Mouse (Mus musculus) kidney, adult 8-10 months (tissue): Measurements from ENCODE around the gene Olfr1359.
A peak's percentile ranks its signal among the peaks of the same experiment; 100 is the strongest.
"Not testable (repeated sequence)": the region's sequence is repeated elsewhere in the genome, so short reads cannot be mapped to it uniquely, and the experiment has no call there.

ENCODE experiments used
- DNase-seq, 2 experiments: peaks; one replicate each; pipeline ENCODE4 v3.0.0; 2022

The Olfr1359 gene

DNA sequence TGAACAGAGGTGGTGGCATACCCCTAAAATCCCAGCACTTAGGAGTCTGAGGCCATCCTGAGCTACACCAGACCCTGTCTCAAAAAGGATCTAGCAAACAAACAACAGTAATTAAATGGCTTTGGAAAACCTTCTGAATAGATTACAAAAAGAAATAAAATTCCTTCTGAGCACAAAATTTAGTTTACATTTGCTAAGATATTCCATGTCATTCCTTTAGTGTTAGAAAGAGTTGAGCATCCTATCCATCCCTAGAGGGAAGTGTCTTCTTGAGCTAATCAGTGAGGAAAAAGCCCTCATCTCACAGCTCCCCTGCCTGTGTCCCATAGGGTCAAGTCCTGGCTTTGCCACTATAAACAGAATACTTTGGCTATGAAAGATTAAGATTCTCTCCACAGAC, at the start of gene Olfr1359:
TSS of gene Olfr1359 (plus strand) at position 301 of the 400 bp plus-strand sequence.
- DNase-seq, result no peak

DNA sequence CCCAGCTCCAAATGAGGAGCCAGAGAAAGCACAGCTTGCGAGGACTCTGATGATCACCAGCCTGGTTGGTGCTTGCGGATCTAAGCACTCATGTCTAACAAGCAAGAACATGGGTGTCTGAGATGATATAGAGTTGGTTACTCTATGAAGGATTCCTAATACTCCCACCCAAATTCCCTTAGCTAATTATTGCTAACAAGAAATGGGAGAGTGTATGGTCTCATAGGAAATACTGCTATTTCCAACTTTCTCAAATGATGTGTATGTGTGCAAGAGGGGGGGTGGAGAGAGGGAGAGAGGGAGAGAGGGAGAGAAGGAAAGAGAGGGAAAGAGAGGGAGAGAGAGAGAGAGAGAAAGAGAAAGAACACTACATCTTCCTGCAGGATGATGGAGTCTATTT, 34.6 kb upstream of the Olfr1359 start, which contains the start of gene Olfr1361:
TSS of gene Olfr1361 (minus strand) at position 101 of the 400 bp plus-strand sequence.
- no peak for DNase-seq

DNA sequence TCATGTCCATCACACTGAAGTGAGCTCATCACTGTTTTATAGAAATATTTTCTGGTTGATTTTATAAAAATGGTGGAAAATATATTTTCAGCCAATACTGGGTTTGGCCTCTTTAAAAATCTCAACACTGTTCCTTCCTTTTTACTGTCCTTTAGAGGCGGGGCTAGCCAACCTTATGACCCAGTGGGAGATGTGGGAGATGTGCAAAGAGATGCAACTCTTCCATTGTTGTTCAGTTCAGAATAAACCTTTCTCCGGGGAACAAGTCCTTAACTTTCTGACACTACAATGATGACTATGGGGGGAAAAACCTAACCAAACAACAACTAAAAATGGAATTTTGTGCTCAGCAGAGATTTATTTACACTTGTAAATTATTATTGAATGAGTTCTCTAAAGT, 20.6 kb upstream of the Olfr1359 start, which contains the start of gene Olfr1360:
TSS of gene Olfr1360 (minus strand) at position 101 of the 400 bp plus-strand sequence.
- no peak for DNase-seq

DNA sequence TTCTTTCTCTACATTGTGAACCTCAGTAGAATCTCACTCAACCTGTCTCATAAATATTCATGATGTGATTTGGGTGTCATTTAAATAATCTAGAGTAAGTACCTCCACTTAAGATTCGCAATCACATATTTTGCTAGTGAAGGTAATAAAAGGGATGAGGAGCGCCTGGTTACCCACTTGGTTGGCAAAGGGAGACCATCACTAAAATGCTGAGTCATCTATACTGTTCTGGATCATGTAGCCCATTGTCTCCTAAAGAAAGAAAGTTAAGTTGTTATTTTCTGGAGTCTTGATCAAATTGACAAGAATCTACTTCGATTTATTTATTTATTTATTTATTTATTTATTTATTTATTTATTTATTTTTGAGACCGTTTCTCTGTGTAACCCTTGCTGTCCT, 8.8 kb downstream of the Olfr1359 start:
- no peak for DNase-seq

DNA sequence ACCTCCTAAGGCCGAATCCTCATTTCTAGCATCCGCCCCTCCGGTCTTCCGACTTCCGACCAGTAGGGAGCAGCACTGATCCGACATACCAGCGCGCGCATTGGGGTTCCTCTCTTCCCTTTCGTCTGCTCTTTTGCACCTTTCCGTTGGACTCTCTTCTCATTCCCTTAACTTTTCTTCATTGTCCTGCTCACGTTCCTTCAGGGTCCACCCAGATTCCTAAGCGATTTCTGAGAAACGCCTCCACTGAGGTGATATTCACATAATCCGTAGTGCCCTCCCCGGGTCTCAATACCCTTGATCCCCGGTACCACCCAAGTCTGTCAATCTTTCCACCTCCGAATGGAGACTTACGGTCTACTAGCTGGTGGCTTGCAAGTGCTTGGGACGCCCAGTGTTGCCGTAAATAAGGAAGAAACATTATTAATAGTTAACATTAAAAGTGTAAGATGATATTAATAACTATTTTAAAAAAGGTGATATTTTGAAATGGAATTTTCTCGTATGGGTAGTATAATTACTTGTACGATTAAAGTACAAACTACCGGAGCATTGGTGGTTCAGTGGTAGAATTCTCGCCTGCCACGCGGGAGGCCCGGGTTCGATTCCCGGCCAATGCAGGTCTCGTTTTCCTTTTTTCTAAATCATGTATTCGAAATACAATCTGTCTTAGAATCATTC, 12.3 kb downstream of the Olfr1359 start:
- peak; percentile 73 to 87 for DNase-seq

DNA sequence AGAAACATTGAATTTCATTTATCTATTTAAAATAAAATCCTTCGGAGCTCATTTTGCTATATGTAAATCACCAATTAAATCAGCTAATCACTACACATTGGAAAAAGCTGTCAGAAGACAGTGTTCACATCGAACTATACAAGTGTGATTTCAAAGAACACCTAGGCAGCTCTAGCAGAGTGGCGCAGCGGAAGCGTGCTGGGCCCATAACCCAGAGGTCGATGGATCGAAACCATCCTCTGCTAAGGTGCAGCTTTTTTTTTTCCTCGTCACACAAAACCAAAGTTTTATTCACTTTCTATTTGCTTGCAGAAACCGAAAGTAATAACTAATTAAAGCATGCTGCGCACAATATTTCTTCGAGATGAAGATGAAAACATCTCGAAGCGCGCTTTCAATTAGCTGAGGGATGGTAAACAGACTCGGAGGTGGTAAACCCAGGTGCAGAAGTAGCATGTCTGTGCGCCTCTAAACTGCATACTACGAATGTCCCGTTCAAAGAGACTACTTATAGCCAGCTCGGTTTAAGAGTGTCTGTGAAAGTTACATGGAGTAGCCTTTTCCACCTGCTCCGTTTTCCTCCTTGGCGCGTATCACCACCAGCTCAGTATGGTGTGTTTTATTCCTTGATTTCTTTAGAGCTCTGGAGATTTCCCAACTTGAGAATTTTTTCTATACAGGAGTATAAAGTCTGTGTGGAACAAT, 13.1 kb downstream of the Olfr1359 start:
- peak; percentile 60 to 80 for DNase-seq

DNA sequence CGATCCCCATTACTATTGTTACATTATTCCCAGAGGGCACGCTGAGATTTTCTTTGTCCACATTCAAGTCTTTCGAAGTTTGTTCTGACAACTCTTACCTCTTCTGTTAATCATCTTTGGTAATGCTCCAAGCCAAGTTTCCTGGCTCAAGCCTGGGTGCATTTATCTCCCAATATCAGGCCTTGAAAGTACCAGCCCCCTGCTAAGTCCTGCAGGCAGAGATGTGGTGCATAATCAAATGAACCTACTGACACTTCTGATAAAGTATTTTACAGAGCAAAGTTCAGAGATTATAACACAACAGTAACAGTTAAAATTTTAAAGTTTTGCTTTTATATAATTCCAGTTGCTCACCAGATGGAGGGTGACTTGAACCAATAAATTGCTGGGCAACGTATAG, 13.8 kb downstream of the Olfr1359 start:
- no peak for DNase-seq

DNA sequence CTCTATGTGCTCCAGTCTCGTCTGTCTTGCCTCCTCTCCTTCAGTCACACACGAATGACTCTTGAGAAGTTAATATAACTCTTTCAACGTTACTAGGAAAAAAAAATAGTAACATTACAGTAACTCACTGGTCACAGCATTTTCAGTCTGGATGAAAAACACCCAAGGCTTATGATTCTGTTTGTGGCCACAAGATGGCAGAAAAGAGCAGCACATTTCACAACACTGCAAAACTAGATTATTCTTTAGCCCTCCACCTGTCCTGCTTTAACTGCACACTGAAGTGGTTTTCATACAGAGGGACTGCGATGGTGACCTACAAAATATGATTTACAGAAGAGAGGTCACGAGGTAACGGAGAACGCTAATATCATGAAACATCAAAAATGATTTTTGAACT, 16.8 kb downstream of the Olfr1359 start:
- peak; percentile 37 to 66 for DNase-seq

DNA sequence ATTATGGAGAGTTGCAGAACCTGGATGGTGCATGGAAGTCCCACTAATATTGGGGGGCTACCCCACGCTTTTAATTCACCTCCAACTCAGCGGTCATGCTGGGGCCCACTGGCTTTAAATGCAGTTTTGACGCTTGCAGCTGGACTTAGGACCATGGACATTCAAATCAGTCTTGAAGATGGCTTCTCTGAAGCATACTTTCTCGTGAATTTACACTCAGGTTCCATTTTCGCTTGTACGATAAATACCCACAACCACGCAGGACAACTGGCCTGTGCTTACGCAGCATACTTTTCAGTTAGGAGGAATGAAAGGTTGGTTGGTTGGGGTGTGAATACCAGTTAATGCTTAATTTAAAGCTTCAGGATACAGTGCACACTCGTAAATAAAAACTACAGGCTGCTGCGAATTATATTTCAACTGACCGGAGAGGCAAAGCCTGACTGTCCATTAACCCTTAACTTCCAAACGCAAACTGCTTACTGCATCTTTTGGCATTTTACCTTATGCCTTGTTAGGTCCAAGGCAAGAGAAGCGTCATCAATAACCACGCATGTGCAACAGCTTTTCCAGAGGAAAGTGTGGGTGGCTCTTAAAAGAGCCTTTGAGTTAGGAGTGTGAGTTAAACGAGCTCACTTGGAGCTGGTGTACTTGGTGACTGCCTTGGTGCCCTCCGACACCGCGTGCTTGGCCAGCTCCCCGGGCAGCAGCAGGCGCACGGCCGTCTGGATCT, 17.4 kb downstream of the Olfr1359 start:
- no peak for DNase-seq

DNA sequence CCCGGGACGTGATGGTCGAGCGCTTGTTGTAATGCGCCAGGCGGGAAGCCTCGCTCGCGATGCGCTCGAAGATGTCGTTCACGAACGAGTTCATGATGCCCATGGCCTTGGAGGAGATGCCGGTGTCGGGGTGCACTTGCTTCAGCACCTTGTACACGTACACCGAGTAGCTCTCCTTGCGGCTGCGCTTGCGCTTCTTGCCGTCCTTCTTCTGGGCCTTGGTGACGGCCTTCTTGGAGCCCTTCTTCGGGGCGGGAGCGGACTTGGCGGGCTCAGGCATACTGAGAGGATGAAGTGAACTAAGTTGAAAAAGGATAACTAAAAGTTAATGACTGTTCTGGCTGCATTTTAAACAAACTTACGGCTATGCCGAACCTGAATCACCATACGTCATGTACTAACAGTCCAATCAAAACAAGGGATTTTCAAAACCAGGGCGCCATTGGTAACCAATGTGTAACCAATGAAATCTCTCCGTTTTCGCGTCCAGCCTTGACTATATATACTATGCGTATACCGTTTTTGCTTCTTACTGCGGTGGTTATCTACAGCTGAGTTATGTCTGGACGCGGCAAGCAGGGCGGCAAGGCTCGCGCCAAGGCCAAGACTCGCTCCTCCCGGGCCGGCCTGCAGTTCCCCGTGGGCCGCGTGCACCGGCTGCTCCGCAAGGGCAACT, 18.1 kb downstream of the Olfr1359 start, which contains the start of the genes Hist1h2bl and Hist1h2ai:
TSS of gene Hist1h2bl (minus strand) at position 280 of the 676 bp plus-strand sequence.
TSS of gene Hist1h2ai (plus strand) at position 559 of the 676 bp plus-strand sequence.
- peak; percentile 54 to 71 for DNase-seq

DNA sequence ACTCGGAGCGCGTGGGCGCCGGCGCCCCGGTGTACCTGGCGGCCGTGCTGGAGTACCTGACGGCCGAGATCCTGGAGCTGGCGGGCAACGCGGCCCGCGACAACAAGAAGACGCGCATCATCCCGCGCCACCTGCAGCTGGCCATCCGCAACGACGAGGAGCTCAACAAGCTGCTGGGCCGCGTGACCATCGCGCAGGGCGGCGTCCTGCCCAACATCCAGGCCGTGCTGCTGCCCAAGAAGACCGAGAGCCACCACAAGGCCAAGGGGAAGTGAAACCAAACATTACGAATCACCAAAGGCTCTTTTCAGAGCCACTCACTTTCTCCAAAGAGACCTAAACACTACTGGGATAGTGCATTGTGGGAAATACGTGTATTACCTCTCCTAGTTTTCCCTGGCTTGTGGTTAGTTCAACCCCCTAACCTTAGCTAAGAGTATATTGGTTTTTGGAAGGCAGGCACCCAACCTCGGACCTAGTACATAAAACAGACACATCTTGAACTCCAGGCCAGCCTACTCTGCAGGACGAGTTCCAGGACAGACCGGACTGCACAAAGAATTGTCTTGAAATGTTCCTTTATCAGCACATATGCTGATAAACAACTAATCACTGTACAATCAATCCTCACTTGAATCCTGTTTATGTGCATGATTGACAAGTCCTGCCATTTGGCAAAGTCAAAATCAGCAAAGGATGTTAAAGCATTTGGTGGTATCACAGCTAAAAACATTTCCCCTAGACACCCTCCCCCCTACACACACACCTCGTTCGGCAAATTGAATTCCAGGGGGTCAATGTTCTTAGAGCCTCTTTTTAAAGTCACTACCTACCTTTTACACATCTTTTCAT, 18.9 kb downstream of the Olfr1359 start:
- not testable (repeated sequence) for DNase-seq

DNA sequence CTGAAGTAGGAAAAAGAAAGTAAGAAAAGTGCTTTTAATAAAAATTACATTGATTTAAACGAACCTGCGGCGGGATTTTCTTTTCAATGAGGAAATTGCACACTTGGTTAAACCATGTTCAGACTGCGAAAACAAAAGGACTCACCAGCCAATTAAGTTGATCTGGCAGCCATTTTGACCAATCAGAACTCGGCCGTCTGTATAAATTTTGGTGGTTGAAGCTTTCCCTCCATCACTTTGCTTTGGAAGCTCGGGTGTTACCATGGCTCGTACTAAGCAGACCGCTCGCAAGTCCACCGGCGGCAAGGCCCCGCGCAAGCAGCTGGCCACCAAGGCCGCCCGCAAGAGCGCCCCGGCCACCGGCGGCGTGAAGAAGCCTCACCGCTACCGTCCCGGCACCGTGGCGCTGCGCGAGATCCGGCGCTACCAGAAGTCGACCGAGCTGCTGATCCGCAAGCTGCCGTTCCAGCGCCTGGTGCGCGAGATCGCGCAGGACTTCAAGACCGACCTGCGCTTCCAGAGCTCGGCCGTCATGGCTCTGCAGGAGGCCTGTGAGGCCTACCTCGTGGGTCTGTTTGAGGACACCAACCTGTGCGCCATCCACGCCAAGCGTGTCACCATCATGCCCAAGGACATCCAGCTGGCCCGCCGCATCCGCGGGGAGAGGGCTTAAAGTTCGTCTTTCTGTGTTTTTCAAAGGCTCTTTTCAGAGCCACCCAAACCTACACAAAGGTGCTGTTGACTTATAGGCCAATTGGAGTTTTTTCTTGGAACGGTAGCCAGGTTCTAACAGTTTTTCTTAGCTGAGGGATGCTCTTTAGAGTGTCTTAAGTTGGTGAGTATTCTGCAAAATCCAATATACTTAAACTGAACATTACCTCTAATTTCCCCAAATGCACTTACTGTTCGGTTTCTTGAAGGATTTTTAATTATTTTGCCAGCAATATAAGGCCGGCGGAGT, 19.8 kb downstream of the Olfr1359 start, which contains the start of gene Hist1h3h:
TSS of gene Hist1h3h (plus strand) at position 263 of the 961 bp plus-strand sequence.
- DNase-seq, result peak; percentile 41 to 46

DNA sequence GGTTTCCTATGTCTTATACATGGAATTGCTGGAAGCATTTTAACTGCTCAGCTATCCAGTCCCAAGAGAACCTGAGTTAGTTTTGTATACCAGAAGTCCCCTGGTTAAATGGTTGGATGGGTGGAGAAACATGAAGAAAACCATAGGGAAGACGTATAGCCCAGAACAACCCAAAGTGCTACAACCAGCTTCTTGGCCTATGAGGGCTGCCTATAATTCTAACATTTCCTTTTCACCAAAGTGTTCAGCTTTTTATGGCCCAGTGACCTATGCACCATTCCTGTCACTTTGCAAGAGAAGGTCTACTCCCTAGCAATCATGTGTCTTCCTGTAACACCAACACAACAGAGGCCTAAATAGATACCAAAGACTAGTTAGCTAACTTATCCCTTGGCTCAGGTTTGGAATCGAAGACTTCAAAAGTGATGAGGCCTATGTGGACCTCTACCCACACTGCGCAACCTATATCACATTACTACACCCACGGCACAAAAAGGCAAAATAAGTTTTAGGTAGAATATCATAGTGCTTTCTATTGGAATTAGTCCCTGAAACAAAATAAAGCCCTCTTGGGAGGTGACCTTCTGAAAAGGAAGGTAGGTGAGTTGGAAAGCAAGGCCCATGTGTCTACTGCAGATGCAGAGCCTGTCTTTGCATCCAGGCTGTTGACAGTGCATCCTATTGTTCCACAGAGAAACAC, 20.6 kb downstream of the Olfr1359 start:
- DNase-seq, result no peak

DNA sequence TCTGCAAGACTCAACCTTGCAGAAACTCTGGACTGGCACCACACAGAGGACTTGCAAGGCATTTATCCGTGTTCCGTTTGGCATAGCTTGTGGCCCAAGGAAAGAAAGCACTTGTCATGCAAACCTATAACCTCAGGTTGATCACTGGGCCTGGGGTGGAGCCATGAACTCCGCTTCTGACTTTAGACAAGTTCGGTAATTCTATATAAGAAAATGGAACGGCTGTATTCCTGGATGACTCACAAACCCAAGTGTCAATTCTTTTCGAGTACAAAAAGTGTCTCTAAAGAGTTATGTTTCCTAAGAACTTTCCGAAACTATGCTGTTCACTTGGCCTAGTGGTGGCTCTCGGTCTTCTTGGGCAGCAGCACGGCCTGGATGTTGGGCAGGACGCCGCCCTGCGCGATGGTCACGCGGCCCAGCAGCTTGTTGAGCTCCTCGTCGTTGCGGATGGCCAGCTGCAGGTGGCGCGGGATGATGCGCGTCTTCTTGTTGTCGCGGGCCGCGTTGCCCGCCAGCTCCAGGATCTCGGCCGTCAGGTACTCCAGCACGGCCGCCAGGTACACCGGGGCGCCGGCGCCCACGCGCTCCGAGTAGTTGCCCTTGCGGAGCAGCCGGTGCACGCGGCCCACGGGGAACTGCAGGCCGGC, 23.3 kb downstream of the Olfr1359 start:
- DNase-seq, result not testable (repeated sequence)

DNA sequence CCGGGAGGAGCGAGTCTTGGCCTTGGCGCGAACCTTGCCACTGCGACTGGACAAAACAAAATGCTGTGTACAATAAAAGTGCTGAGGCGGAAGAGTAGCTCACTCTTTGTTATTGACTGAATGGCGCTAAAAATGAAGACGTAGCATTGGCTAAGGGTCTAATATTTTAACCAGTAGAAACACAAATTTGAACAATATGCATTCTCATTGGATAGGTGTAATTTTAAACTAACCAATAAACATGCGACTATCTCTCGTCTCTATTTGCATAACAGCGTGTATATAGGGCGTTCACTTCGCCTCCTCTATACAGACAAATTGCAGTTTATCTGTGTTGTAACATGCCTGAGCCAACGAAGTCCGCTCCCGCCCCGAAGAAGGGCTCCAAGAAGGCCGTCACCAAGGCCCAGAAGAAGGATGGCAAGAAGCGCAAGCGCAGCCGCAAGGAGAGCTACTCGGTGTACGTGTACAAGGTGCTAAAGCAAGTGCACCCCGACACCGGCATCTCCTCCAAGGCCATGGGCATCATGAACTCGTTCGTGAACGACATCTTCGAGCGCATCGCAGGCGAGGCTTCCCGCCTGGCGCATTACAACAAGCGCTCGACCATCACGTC, 24.0 kb downstream of the Olfr1359 start, which contains the start of gene Hist1h2bm:
TSS of gene Hist1h2bm (plus strand) at position 288 of the 616 bp plus-strand sequence.
- peak; percentile 11 to 52 for DNase-seq

DNA sequence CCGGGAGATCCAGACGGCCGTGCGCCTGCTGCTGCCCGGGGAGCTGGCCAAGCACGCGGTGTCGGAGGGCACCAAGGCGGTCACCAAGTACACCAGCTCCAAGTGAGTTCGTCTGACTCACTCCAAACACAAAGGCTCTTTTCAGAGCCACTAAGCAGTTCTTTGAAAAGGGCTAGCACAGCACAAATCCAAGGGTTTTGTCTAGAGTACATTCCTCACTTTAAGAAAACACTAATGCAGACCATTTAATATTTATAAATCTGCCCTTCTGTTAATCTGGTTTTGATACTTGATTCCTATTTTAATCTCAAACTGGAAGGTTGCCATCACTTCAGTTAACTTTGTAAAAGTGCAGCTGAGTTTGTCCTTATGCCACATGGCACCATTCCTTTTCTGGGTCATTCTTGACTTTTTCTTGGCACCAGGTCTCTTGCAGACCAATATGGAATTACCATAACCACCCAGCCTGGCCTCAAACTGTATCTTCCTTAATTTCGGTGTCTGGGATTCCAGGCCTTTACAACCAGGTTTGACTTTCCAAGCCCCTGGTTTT, 24.5 kb downstream of the Olfr1359 start:
- DNase-seq, result no peak

DNA sequence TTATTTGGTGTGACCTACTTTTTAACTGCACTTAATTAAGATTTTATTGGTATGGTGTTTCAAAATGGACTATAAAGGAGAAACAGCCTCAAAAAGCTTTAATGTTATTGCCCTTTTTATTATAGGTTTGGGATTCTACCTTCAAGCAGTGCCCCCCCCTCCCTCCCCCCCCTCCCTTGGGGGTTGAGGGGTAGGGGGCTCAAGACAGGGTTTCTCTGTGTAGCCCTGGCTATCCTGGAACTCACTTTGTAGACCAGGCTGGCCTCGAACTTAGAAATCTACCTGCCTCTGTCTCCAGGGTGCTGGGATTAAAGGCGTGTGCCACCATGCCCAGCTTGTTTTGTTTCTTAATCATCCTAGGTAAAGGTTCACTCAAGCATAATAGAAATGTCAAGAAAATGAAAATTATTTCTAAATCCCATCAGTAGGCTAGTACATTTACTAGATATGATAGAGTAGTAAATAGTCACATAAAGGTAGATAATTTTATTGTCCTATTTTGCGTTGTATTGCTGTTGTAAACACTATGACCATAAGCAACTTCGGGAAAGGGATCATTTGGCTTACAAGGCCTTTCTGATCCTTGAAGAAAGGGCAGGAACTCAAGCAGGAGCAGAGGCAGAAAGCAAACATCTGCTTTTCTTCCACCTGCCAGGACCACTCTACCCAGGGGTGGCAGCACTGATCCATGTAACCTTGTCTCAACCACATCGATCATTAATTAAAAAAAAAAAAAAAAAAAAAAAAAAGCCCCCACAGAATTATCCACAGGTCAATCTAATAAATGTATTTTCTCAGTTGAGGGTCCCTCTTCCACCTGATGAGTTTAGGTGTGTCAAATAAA, 25.3 kb downstream of the Olfr1359 start:
- DNase-seq, result no peak
